Mouse (Mus musculus) intestine, embryonic 14.5 days (tissue): Measurements from ENCODE around the gene Chdh. TPM values are rescaled to one million over a fixed set of nuclear protein-coding genes. Genes with fewer than 3 reads are reported as not detected.
A peak's percentile ranks its signal among the peaks of the same experiment; 100 is the strongest.

Experiments used
- ATAC-seq: fragments of 200-750 bp; cut with Nextera tagmentation; replicated peaks from 2 replicates; pipeline ENCODE4 v1.8.0; 2017; ENCODE audit warnings: low read depth, moderate number of reproducible peaks, moderate TSS enrichment, moderate library complexity; ENCODE audit not compliant: low FRiP score, low TSS enrichment
- DNase-seq: peaks from one replicate; pipeline ENCODE4 v3.0.0-alpha.2; 2018; ENCODE audit warnings: low spot score
- H3K27ac ChIP-seq: fragments of 300-500 bp; sonication (generic); 2 replicates; pipeline ENCODE4 v1.5.1; 2014; ENCODE audit warnings: low read depth, mild to moderate bottlenecking, control low read depth
- H3K27me3 ChIP-seq: fragments of 300-500 bp; sonication (generic); replicated peaks from 2 replicates; pipeline ENCODE4 v1.6.1; 2014; ENCODE audit warnings: low read length, control low read depth; ENCODE audit not compliant: control insufficient read depth, insufficient read depth
- H3K36me3 ChIP-seq: fragments of 300-500 bp; sonication (generic); 2 replicates; pipeline ENCODE4 v1.6.1; 2014; ENCODE audit warnings: low read length, control low read depth; ENCODE audit not compliant: control insufficient read depth, insufficient read depth
- H3K4me1 ChIP-seq: fragments of 300-500 bp; sonication (generic); replicated peaks from 2 replicates; pipeline ENCODE4 v1.6.1; 2014; ENCODE audit warnings: low read length, control low read depth, mixed read lengths; ENCODE audit not compliant: control insufficient read depth, insufficient read depth
- H3K4me2 ChIP-seq: fragments of 300-500 bp; sonication (generic); 2 replicates; pipeline ENCODE4 v1.6.1; 2014; ENCODE audit warnings: low read length
- H3K4me3 ChIP-seq: fragments of 300-500 bp; sonication (generic); 2 replicates; pipeline ENCODE4 v1.5.1; 2014; ENCODE audit warnings: low read depth, low read length, control low read depth, mixed read lengths
- H3K9ac ChIP-seq: fragments of 300-500 bp; sonication (generic); 2 replicates; pipeline ENCODE4 v1.6.1; 2014; ENCODE audit warnings: mild to moderate bottlenecking, low read length
- H3K9me3 ChIP-seq: fragments of 300-500 bp; sonication (generic); 2 replicates; pipeline ENCODE4 v1.6.1; 2016; ENCODE audit warnings: low read length, control low read depth; ENCODE audit not compliant: control insufficient read depth
- WGBS: fragments of 180-500 bp; shearing (Covaris S2); extraction: QIAGEN DNeasy Blood & Tissue Kit; methylation state at CpG from one replicate; pipeline ENCODE4 v1.1.7; 2014; 5-methylcytosine and 5-hydroxymethylcytosine counted together
- polyA plus RNA-seq: library from polyadenylated mRNA; unstranded; fragments of >200 nt; fragmentation: Nextera tagmentation; extraction: Ambion mirVana; gene quantifications from 2 replicates; pipeline ENCODE4 v1.2.1, GENCODE M21; 2014

The Chdh gene
- polyA plus RNA-seq: 0.55 and 0.58 TPM in 2 replicates

GRCm38 (mm10) chr14:30008733-30009575 lies at the start of gene Chdh, which contains the start of gene Il17rb:
Gene Chdh, plus strand, starts transcription at chr14:30009023.
Gene Il17rb, minus strand, starts transcription at chr14:30008896.
- 8% methylated on average over 54 of the region's 54 CpGs for WGBS
- Histone ChIP-seq H3K36me3 (no peaks in the 10 kb centered on the region), H3K9ac (peak within 1 kb of the TSS; percentile 37), H3K4me2 (peak within 1 kb of the TSS; percentile 84), H3K9me3 (no peaks in the 10 kb centered on the region), H3K4me1 (0 out of 2 replicates have a peak, but pooled peaks cover 4% of the 10 kb centered on the region), H3K27me3 (peaks cover 27% of the 10 kb centered on the region), H3K4me3 (peak within 1 kb of the TSS; percentile 36), H3K27ac (no peak within 1 kb of the TSS)
- DNase-seq: peak; percentile 66
- peak; percentile 82 for ATAC-seq

GRCm38 (mm10) chr14:29967611-29968010 lies 41.2 kb upstream of the Chdh start:
- peak; percentile 10; the same call in 1 of the 2 replicates for ATAC-seq
- 61% methylated on average over 7 of the region's 7 CpGs for WGBS

GRCm38 (mm10) chr14:29968075-29968821 lies 40.6 kb upstream of the Chdh start, which contains the start of gene Selenok:
Gene Selenok, plus strand, starts transcription at chr14:29968308.
- Histone ChIP-seq H3K4me2 (peak within 1 kb of the TSS; percentile 89), H3K4me1 (peaks cover 14% of the 10 kb centered on the region), H3K27me3 (no peaks in the 10 kb centered on the region), H3K9ac (peak within 1 kb of the TSS; percentile 79), H3K4me3 (peak within 1 kb of the TSS; percentile 91), H3K36me3 (peaks cover 32% of the 10 kb centered on the region), H3K9me3 (no peaks in the 10 kb centered on the region), H3K27ac (peak within 1 kb of the TSS; percentile 78)
- DNase-seq: peak; percentile 94
- peak; percentile 100 for ATAC-seq
- under 1% methylated on average over 49 of the region's 49 CpGs for WGBS

More at GRCm38 (mm10) chr14:29967611-29968010, 41.2 kb upstream of the Chdh start:
- Histone ChIP-seq H3K4me2 (peak overlapping the region; percentile 50), H3K27me3 (no peaks in the 10 kb centered on the region), H3K9me3 (no peaks in the 10 kb centered on the region), H3K27ac (peak overlapping the region; percentile 60; the same call in 1 of the 2 replicates), H3K36me3 (peaks cover 26% of the 10 kb centered on the region), H3K4me3 (peak overlapping the region; percentile 91), H3K4me1 (peaks cover 14% of the 10 kb centered on the region), H3K9ac (peak overlapping the region; percentile 44)
- no peak for DNase-seq

- no peaks in the 10 kb centered on the region for H3K27me3 ChIP-seq
- peaks cover 14% of the 10 kb centered on the region for H3K4me1 ChIP-seq
- 97% methylated on average over 7 of the region's 7 CpGs for WGBS
- ATAC-seq: no peak
- H3K36me3 ChIP-seq: peaks cover 59% of the 10 kb centered on the region
- no peak overlapping the region for H3K4me3 ChIP-seq
- no peak overlapping the region for H3K4me2 ChIP-seq
- H3K9ac ChIP-seq: no peak overlapping the region
- no peak for DNase-seq
- no peak overlapping the region for H3K27ac ChIP-seq
- H3K9me3 ChIP-seq: no peaks in the 10 kb centered on the region
Observed at GRCm38 (mm10) chr14:29971446-29971845, 37.4 kb upstream of the Chdh start.

GRCm38 (mm10) chr14:29971993-29972392 lies 36.8 kb upstream of the Chdh start:
- Histone ChIP-seq H3K9ac (no peak overlapping the region), H3K9me3 (no peaks in the 10 kb centered on the region), H3K4me1 (peaks cover 14% of the 10 kb centered on the region), H3K27ac (no peak overlapping the region), H3K27me3 (no peaks in the 10 kb centered on the region), H3K36me3 (peaks cover 59% of the 10 kb centered on the region), H3K4me3 (no peak overlapping the region), H3K4me2 (no peak overlapping the region)
- 81% methylated on average over 5 of the region's 5 CpGs for WGBS
- ATAC-seq: no peak
- DNase-seq: no peak

GRCm38 (mm10) chr14:29976927-29977326 lies 31.9 kb upstream of the Chdh start:
- Histone ChIP-seq H3K27ac (no peak overlapping the region), H3K4me3 (no peak overlapping the region), H3K36me3 (peaks cover 61% of the 10 kb centered on the region), H3K9ac (no peak overlapping the region), H3K4me2 (no peak overlapping the region), H3K27me3 (no peaks in the 10 kb centered on the region), H3K9me3 (0 out of 2 replicates have a peak, but pooled peaks cover 6% of the 10 kb centered on the region), H3K4me1 (peaks cover 9% of the 10 kb centered on the region)
- 94% methylated on average over 6 of the region's 6 CpGs for WGBS
- DNase-seq (no peak), ATAC-seq (no peak)

GRCm38 (mm10) chr14:29978254-29979204 lies 30.3 kb upstream of the Chdh start, which contains the start of gene Actr8:
Gene Actr8, plus strand, starts transcription at chr14:29978337.
- Histone ChIP-seq H3K9ac (peak within 1 kb of the TSS; percentile 89), H3K27me3 (no peaks in the 10 kb centered on the region), H3K27ac (peak within 1 kb of the TSS; percentile 91), H3K36me3 (peaks cover 61% of the 10 kb centered on the region), H3K4me2 (peak within 1 kb of the TSS; percentile 93), H3K4me3 (peak within 1 kb of the TSS; percentile 67), H3K9me3 (0 out of 2 replicates have a peak, but pooled peaks cover 6% of the 10 kb centered on the region), H3K4me1 (peaks cover 9% of the 10 kb centered on the region)
- WGBS: under 1% methylated on average over 44 of the region's 44 CpGs
- ATAC-seq: peak; percentile 99
- peak; percentile 96 for DNase-seq
